Mouse (Mus musculus) stomach, postnatal 0 days (tissue): ENCODE results near the gene Ebpl.

Experiments
- CTCF ChIP-seq: IDR thresholded peaks from 2 replicates; pipeline ENCODE4 v1.5.1; 2016; ENCODE audit warnings: antibody characterized with exemption, low read depth, mild to moderate bottlenecking, moderate library complexity
- EP300 ChIP-seq: optimal IDR thresholded peaks from 2 replicates; pipeline ENCODE3; 2016; ENCODE audit warnings: antibody characterized with exemption

- TF ChIP-seq CTCF (no peak), EP300 (peak; percentile 51)
Measured at GRCm38 (mm10) chr14:61354251-61355235, 5.7 kb downstream of the Ebpl start.
